Mouse (Mus musculus): ENCODE data around the gene Ppy. TPM values are rescaled to one million over a fixed set of nuclear protein-coding genes. Genes with fewer than 3 reads are reported as not detected.

Gene Ppy
- polyA plus RNA-seq, 1 experiment from 2014 or later: not detected

DNA sequence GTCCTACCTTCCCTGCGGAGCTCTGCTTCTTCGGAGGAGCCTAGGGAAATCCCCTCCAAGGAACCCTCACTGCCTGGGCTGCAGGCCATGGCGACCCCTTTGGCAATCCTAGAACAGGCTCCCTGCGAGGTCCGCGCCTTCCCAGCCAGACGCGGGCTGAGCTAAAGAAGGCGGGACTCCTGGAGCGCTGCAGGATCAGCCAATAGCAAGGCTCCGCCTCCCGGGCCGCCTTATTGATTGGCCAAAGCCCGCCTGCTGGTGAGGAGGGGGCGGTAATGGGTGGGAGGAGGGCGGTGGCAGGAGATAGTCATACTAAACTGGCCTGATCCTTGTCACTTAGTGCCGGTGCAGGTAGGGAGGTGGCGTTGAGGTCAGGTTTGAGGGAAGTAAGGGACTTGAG is 18.8 kb downstream of the Ppy start:
- no peaks in the 10 kb centered on the region for H3K9me3 ChIP-seq (ENCODE audit: control insufficient read depth, low read length)
- WGBS: under 1% methylated on average over 18 of the region's 18 CpGs
- no peaks in the 10 kb centered on the region for H3K27me3 ChIP-seq (replicated peaks; ENCODE audit: control insufficient read depth, insufficient read depth, low read length)
- H3K9ac ChIP-seq (replicated peaks; ENCODE audit: low read depth, low read length): peak overlapping the region; percentile 76
- peak overlapping the region; percentile 53 for H3K4me3 ChIP-seq (replicated peaks; ENCODE audit: low read length)
- no peak overlapping the region for H3K27ac ChIP-seq (ENCODE audit: low read length)
- H3K4me1 ChIP-seq (replicated peaks; ENCODE audit: control insufficient read depth, insufficient read depth, low read length): peaks cover 34% of the 10 kb centered on the region
- H3K4me2 ChIP-seq (ENCODE audit: low read length): peak overlapping the region; percentile 97
- peaks cover 2% of the 10 kb centered on the region; the same call in 1 of the 2 replicates for H3K36me3 ChIP-seq (ENCODE audit: control insufficient read depth, insufficient read depth)
- peak; percentile 90 for ATAC-seq

- Histone ChIP-seq H3K27me3 (replicated peaks; ENCODE audit: control insufficient read depth, insufficient read depth, low read length) (no peaks in the 10 kb centered on the region), H3K4me1 (replicated peaks; ENCODE audit: control insufficient read depth, insufficient read depth, low read length) (peaks cover 10% of the 10 kb centered on the region), H3K9ac (replicated peaks; ENCODE audit: low read depth, low read length) (no peak overlapping the region), H3K4me2 (ENCODE audit: low read length) (no peak overlapping the region), H3K9me3 (ENCODE audit: control insufficient read depth, low read length) (no peaks in the 10 kb centered on the region), H3K36me3 (ENCODE audit: control insufficient read depth, insufficient read depth) (no peaks in the 10 kb centered on the region), H3K4me3 (replicated peaks; ENCODE audit: low read length) (no peak overlapping the region), H3K27ac (ENCODE audit: low read length) (no peak overlapping the region)
- 82% methylated on average over 14 of the region's 14 CpGs for WGBS
- ATAC-seq: no peak
Observed at GRCm38 (mm10) chr11:102073722-102074121, 27.4 kb downstream of the Ppy start.

- Histone ChIP-seq H3K4me3 (replicated peaks; ENCODE audit: low read length) (no peak overlapping the region), H3K4me2 (ENCODE audit: low read length) (no peak overlapping the region), H3K27me3 (replicated peaks; ENCODE audit: control insufficient read depth, insufficient read depth, low read length) (no peaks in the 10 kb centered on the region), H3K4me1 (replicated peaks; ENCODE audit: control insufficient read depth, insufficient read depth, low read length) (peaks cover 12% of the 10 kb centered on the region), H3K36me3 (ENCODE audit: control insufficient read depth, insufficient read depth) (no peaks in the 10 kb centered on the region), H3K27ac (ENCODE audit: low read length) (no peak overlapping the region), H3K9me3 (ENCODE audit: control insufficient read depth, low read length) (no peaks in the 10 kb centered on the region), H3K9ac (replicated peaks; ENCODE audit: low read depth, low read length) (no peak overlapping the region)
- WGBS: 84% methylated on average over 5 of the region's 5 CpGs
- ATAC-seq: no peak
Observed at GRCm38 (mm10) chr11:102072729-102073128, 28.4 kb downstream of the Ppy start.

DNA sequence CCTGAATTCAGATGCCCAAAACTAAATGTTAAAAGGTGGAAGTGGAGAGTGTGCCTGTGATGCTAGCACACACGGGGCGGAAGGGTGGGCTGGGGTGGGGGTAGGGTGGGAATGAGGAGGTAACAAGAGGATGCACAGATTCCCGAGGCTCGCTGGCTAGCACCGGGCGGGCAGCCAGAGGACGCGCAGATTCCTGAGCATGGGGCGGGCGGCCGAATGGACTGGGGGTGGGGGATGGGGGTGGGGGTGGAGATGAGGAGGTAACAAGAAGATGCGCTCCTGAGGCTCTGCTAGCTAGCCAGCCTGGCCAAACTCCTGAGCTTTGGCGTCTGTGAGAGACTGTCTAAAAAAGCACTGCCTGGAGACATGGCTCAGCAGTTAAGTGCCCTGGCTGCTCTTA is 30.7 kb downstream of the Ppy start:
- Histone ChIP-seq H3K27me3 (replicated peaks; ENCODE audit: control insufficient read depth, insufficient read depth, low read length) (no peaks in the 10 kb centered on the region), H3K4me3 (replicated peaks; ENCODE audit: low read length) (no peak overlapping the region), H3K9ac (replicated peaks; ENCODE audit: low read depth, low read length) (no peak overlapping the region; the same call in 1 of the 2 replicates), H3K36me3 (ENCODE audit: control insufficient read depth, insufficient read depth) (no peaks in the 10 kb centered on the region), H3K4me1 (replicated peaks; ENCODE audit: control insufficient read depth, insufficient read depth, low read length) (peaks cover 12% of the 10 kb centered on the region), H3K4me2 (ENCODE audit: low read length) (peak overlapping the region; percentile 35), H3K27ac (ENCODE audit: low read length) (peak overlapping the region; percentile 9), H3K9me3 (ENCODE audit: control insufficient read depth, low read length) (no peaks in the 10 kb centered on the region)
- ATAC-seq: no peak
- WGBS: 3% methylated on average over 13 of the region's 13 CpGs

- WGBS: 47% methylated on average over 11 of the region's 11 CpGs
- peak overlapping the region; percentile 35; the same call in 1 of the 2 replicates for H3K4me2 ChIP-seq (ENCODE audit: low read length)
- H3K9ac ChIP-seq (replicated peaks; ENCODE audit: low read depth, low read length): no peak overlapping the region
- no peak overlapping the region for H3K4me3 ChIP-seq (replicated peaks; ENCODE audit: low read length)
- H3K4me1 ChIP-seq (replicated peaks; ENCODE audit: control insufficient read depth, insufficient read depth, low read length): peaks cover 12% of the 10 kb centered on the region
- peak; percentile 67; the same call in 1 of the 2 replicates for ATAC-seq
- H3K27me3 ChIP-seq (replicated peaks; ENCODE audit: control insufficient read depth, insufficient read depth, low read length): no peaks in the 10 kb centered on the region
- no peaks in the 10 kb centered on the region for H3K36me3 ChIP-seq (ENCODE audit: control insufficient read depth, insufficient read depth)
- no peaks in the 10 kb centered on the region for H3K9me3 ChIP-seq (ENCODE audit: control insufficient read depth, low read length)
- H3K27ac ChIP-seq (ENCODE audit: low read length): peak overlapping the region; percentile 48
Observed at GRCm38 (mm10) chr11:102069633-102070032, 31.5 kb downstream of the Ppy start.

DNA sequence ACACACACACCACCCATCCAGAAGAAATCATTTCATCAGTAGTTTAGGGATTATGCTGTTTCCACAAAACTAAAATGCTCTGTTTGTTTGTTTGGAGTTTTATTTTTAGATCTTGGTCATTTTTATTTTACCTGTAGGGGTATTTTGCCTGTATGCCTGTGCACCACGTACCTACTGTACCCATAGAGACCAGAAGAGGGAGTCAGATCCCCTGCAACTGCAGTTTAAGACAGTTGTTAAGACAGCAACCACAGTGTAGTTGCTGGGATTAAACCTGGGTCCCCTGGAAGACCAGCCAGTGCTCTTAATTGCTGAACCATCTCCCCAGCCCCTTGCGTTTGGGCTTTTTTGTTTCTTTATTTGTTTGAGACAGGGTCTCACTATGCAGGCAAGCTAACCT is 32.1 kb downstream of the Ppy start:
- H3K4me2 ChIP-seq (ENCODE audit: low read length): no peak overlapping the region
- no peak overlapping the region for H3K9ac ChIP-seq (replicated peaks; ENCODE audit: low read depth, low read length)
- H3K36me3 ChIP-seq (ENCODE audit: control insufficient read depth, insufficient read depth): no peaks in the 10 kb centered on the region
- H3K27ac ChIP-seq (ENCODE audit: low read length): no peak overlapping the region
- WGBS: 31% methylated on average over 2 of the region's 2 CpGs
- no peaks in the 10 kb centered on the region for H3K27me3 ChIP-seq (replicated peaks; ENCODE audit: control insufficient read depth, insufficient read depth, low read length)
- H3K9me3 ChIP-seq (ENCODE audit: control insufficient read depth, low read length): no peaks in the 10 kb centered on the region
- no peak overlapping the region for H3K4me3 ChIP-seq (replicated peaks; ENCODE audit: low read length)
- ATAC-seq: no peak
- peaks cover 12% of the 10 kb centered on the region for H3K4me1 ChIP-seq (replicated peaks; ENCODE audit: control insufficient read depth, insufficient read depth, low read length)

GRCm38 (mm10) chr11:102063076-102063475 is 38.0 kb downstream of the Ppy start:
- Histone ChIP-seq H3K36me3 (ENCODE audit: control insufficient read depth, insufficient read depth) (peaks cover 6% of the 10 kb centered on the region; the same call in 1 of the 2 replicates), H3K4me3 (replicated peaks; ENCODE audit: low read length) (no peak overlapping the region), H3K27ac (ENCODE audit: low read length) (no peak overlapping the region), H3K27me3 (replicated peaks; ENCODE audit: control insufficient read depth, insufficient read depth, low read length) (no peaks in the 10 kb centered on the region), H3K9ac (replicated peaks; ENCODE audit: low read depth, low read length) (no peak overlapping the region), H3K4me1 (replicated peaks; ENCODE audit: control insufficient read depth, insufficient read depth, low read length) (peaks cover 3% of the 10 kb centered on the region; the same call in 1 of the 2 replicates), H3K9me3 (ENCODE audit: control insufficient read depth, low read length) (no peaks in the 10 kb centered on the region), H3K4me2 (ENCODE audit: low read length) (no peak overlapping the region)
- no peak for ATAC-seq
- WGBS: 88% methylated on average over 13 of the region's 13 CpGs

DNA sequence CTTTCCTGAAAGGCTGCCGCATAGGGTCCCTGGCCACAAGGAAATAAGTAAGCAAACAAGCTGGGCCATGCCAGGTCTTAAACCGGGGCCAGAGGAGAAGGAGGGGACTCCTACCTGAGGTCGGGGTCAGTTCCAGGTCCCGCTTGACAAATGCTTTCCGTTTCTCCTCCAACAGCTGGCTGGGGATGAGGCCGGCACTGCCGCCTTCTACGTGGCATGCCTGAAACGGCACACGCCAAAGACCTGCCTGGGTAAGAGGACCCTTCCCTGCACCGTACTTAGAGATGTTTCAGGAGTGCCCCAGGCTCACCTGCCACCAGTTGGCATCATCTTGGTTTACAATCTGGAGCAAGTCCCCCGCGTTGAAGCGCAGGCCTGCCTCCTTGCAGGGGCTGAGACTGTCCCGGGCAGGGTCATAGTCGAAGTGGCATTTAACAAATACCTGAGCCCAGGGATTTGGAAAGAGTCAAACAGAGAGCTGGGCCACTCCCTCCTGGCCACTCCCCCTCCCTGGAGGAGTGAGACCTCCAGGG is 39.1 kb downstream of the Ppy start:
- no peaks in the 10 kb centered on the region for H3K27me3 ChIP-seq (replicated peaks; ENCODE audit: control insufficient read depth, insufficient read depth, low read length)
- H3K36me3 ChIP-seq (ENCODE audit: control insufficient read depth, insufficient read depth): peaks cover 6% of the 10 kb centered on the region; the same call in 1 of the 2 replicates
- no peak overlapping the region; the same call in 1 of the 2 replicates for H3K4me2 ChIP-seq (ENCODE audit: low read length)
- H3K4me3 ChIP-seq (replicated peaks; ENCODE audit: low read length): no peak overlapping the region
- H3K27ac ChIP-seq (ENCODE audit: low read length): no peak overlapping the region
- H3K4me1 ChIP-seq (replicated peaks; ENCODE audit: control insufficient read depth, insufficient read depth, low read length): peaks cover 3% of the 10 kb centered on the region; the same call in 1 of the 2 replicates
- no peaks in the 10 kb centered on the region for H3K9me3 ChIP-seq (ENCODE audit: control insufficient read depth, low read length)
- 36% methylated on average over 16 of the region's 16 CpGs for WGBS
- no peak for ATAC-seq
- H3K9ac ChIP-seq (replicated peaks; ENCODE audit: low read depth, low read length): no peak overlapping the region

DNA sequence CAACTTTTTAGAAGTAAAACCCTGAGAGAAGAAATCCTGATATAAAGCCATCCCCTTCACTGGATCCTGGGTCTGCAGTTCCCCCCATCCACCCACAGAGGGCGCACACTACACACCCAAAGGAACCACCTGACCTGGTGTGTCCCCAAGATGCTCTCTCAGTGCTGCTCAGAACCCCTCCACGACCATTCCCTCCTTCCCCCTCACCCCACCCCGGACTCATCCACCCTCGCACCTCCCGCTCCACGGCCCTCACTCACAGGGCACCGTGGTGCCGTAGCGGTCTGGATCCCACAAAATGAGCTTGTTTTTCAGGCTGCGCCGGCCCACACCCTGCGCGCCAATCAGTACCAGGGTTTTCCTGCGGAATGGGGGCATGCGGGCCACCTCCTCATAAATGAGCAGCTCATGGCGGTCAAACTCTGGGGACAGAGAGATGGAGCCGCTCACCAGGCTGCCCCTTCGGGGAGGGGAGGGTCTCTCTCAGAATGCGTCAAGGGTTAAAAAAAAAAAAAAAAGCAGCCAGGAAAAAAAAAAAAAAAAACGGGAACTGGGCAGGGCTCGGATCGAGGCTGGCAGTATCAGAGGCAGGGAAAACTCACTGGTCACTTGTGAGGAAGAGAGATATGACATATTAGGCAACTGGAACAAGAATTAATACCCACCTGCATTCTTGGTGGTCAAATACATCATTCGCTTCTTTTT is 39.7 kb downstream of the Ppy start:
- peak overlapping the region; percentile 45 for H3K4me3 ChIP-seq (replicated peaks; ENCODE audit: low read length)
- peak overlapping the region; percentile 68 for H3K4me2 ChIP-seq (ENCODE audit: low read length)
- H3K27me3 ChIP-seq (replicated peaks; ENCODE audit: control insufficient read depth, insufficient read depth, low read length): no peaks in the 10 kb centered on the region
- peak overlapping the region; percentile 53 for H3K9ac ChIP-seq (replicated peaks; ENCODE audit: low read depth, low read length)
- H3K9me3 ChIP-seq (ENCODE audit: control insufficient read depth, low read length): no peaks in the 10 kb centered on the region
- peak; percentile 83 for ATAC-seq
- peaks cover 6% of the 10 kb centered on the region; the same call in 1 of the 2 replicates for H3K36me3 ChIP-seq (ENCODE audit: control insufficient read depth, insufficient read depth)
- 5% methylated on average over 22 of the region's 23 CpGs for WGBS
- peaks cover 3% of the 10 kb centered on the region; the same call in 1 of the 2 replicates for H3K4me1 ChIP-seq (replicated peaks; ENCODE audit: control insufficient read depth, insufficient read depth, low read length)
- H3K27ac ChIP-seq (ENCODE audit: low read length): no peak overlapping the region

Measured in forebrain, embryonic 16.5 days (tissue).